ENCODE assay signal across 18 mouse cellular contexts in genomic region chr12:116741300-116741699, GRCm38 (mm10).
"Had no signal": no experiment of that assay in that cellular context is flagged by ENCODE, and none has a peak within 500 bp of the region (broad histone marks: within the 10 kb centered on the region; RNA-seq: fewer than 3 reads in every experiment).

No protein-coding gene starts in this region.

- H3K27me3 ChIP-seq: neural tube, embryonic 13.5 days; neural tube, embryonic 15.5 days had no signal

- H3K4me1 ChIP-seq: neural tube, embryonic 13.5 days; neural tube, embryonic 15.5 days had no signal

- H3K4me3 ChIP-seq: myocyte; neural tube, embryonic 13.5 days; neural tube, embryonic 15.5 days had no signal

- H3K4me2 ChIP-seq: lung, embryonic 14.5 days; midbrain, embryonic 11.5 days; neural tube, embryonic 13.5 days; neural tube, embryonic 15.5 days had no signal

- DNase-seq: lung, adult 18-20 months; lung, embryonic 14.5 days; lung, postnatal 10 days; lung, postnatal 4 days; midbrain, embryonic 14.5 days; retina, postnatal 1 day; right cerebral cortex, adult 18-20 months; right cerebral cortex, postnatal 25 days; right cerebral cortex, postnatal 4 days; spleen, adult 18-20 months; thymus, adult 18-20 months; thymus, postnatal 14 days; thymus, postnatal 36 days had no signal

- H3K36me3 ChIP-seq: neural tube, embryonic 13.5 days; neural tube, embryonic 15.5 days had no signal

- H3K27ac ChIP-seq: neural tube, embryonic 13.5 days; neural tube, embryonic 15.5 days had no signal

- H3K9me3 ChIP-seq: neural tube, embryonic 13.5 days; neural tube, embryonic 15.5 days had no signal

- ATAC-seq: midbrain, embryonic 16.5 days had no signal

- H3K9ac ChIP-seq: lung, embryonic 14.5 days; neural tube, embryonic 13.5 days; neural tube, embryonic 15.5 days had no signal
